Mouse (Mus musculus): ENCODE measurements at regions not wholly inside any gene's neighbourhood (a gene's known extent, or its start where the extent isn't known, plus 50 kb on each side); places are given as distances from the start of the nearest gene placed in this dataset.

GRCm38 (mm10) chr19:15047306-15047868 is 449.5 kb upstream of the Tle4 start:
- Histone ChIP-seq H3K27ac (no peak overlapping the region), H3K36me3 (no peaks in the 10 kb centered on the region), H3K4me2 (no peak overlapping the region), H3K27me3 (replicated peaks) (no peaks in the 10 kb centered on the region), H3K9ac (no peak overlapping the region), H3K4me3 (no peak overlapping the region), H3K4me1 (no peaks in the 10 kb centered on the region), H3K9me3 (replicated peaks) (no peaks in the 10 kb centered on the region)
- 65% methylated on average over 4 of the region's 4 CpGs for WGBS (ENCODE audit: insufficient replicate concordance)
- ATAC-seq = no peak

GRCm38 (mm10) chr19:15035554-15035953 is 437.7 kb upstream of the Tle4 start:
- H3K36me3 ChIP-seq = no peaks in the 10 kb centered on the region
- H3K9ac ChIP-seq = no peak overlapping the region
- no peaks in the 10 kb centered on the region for H3K9me3 ChIP-seq (replicated peaks)
- ATAC-seq = no peak
- no peak overlapping the region for H3K27ac ChIP-seq
- no peaks in the 10 kb centered on the region for H3K27me3 ChIP-seq (replicated peaks)
- no peak overlapping the region for H3K4me3 ChIP-seq
- no peaks in the 10 kb centered on the region for H3K4me1 ChIP-seq
- 23% methylated on average over 3 of the region's 3 CpGs for WGBS (ENCODE audit: insufficient replicate concordance)
- H3K4me2 ChIP-seq = no peak overlapping the region

GRCm38 (mm10) chr19:15033921-15034320 is 436.1 kb upstream of the Tle4 start:
- Histone ChIP-seq H3K27ac (no peak overlapping the region), H3K27me3 (replicated peaks) (no peaks in the 10 kb centered on the region), H3K36me3 (no peaks in the 10 kb centered on the region), H3K4me2 (no peak overlapping the region), H3K4me1 (no peaks in the 10 kb centered on the region), H3K9ac (no peak overlapping the region), H3K9me3 (replicated peaks) (no peaks in the 10 kb centered on the region), H3K4me3 (no peak overlapping the region)
- ATAC-seq = no peak
- WGBS (ENCODE audit: insufficient replicate concordance) = 66% methylated on average over 8 of the region's 8 CpGs

- Histone ChIP-seq H3K4me3 (no peak overlapping the region), H3K27me3 (replicated peaks) (no peaks in the 10 kb centered on the region), H3K27ac (no peak overlapping the region), H3K4me1 (no peaks in the 10 kb centered on the region), H3K4me2 (no peak overlapping the region), H3K9ac (no peak overlapping the region), H3K36me3 (no peaks in the 10 kb centered on the region), H3K9me3 (replicated peaks) (no peaks in the 10 kb centered on the region)
- WGBS (ENCODE audit: insufficient replicate concordance) = 64% methylated on average over 5 of the region's 5 CpGs
- no peak for ATAC-seq
Observed at GRCm38 (mm10) chr19:15033396-15033795, 435.5 kb upstream of the Tle4 start.

- Histone ChIP-seq H3K4me1 (no peaks in the 10 kb centered on the region), H3K4me2 (no peak overlapping the region), H3K9ac (no peak overlapping the region), H3K4me3 (no peak overlapping the region), H3K27ac (no peak overlapping the region), H3K36me3 (no peaks in the 10 kb centered on the region), H3K9me3 (replicated peaks) (no peaks in the 10 kb centered on the region), H3K27me3 (replicated peaks) (no peaks in the 10 kb centered on the region)
- no peak for ATAC-seq
- WGBS (ENCODE audit: insufficient replicate concordance) = 61% methylated on average over 9 of the region's 9 CpGs
Observed at GRCm38 (mm10) chr19:15032297-15032947, 434.6 kb upstream of the Tle4 start.

GRCm38 (mm10) chr19:15031483-15031882 is 433.6 kb upstream of the Tle4 start:
- no peak for ATAC-seq
- no peaks in the 10 kb centered on the region for H3K4me1 ChIP-seq

GRCm38 (mm10) chr19:15003596-15003995 is 405.7 kb upstream of the Tle4 start:
- H3K9me3 ChIP-seq (replicated peaks) = no peaks in the 10 kb centered on the region
- ATAC-seq = no peak
- H3K27me3 ChIP-seq (replicated peaks) = no peaks in the 10 kb centered on the region
- H3K4me2 ChIP-seq = no peak overlapping the region
- H3K9ac ChIP-seq = no peak overlapping the region
- 61% methylated on average over 3 of the region's 3 CpGs for WGBS (ENCODE audit: insufficient replicate concordance)
- no peak overlapping the region for H3K27ac ChIP-seq
- H3K4me1 ChIP-seq = no peaks in the 10 kb centered on the region
- H3K4me3 ChIP-seq = no peak overlapping the region
- no peaks in the 10 kb centered on the region for H3K36me3 ChIP-seq

More at GRCm38 (mm10) chr19:15031483-15031882, 433.6 kb upstream of the Tle4 start:
- Histone ChIP-seq H3K27me3 (replicated peaks) (no peaks in the 10 kb centered on the region), H3K27ac (no peak overlapping the region), H3K9ac (no peak overlapping the region), H3K4me3 (no peak overlapping the region), H3K4me2 (no peak overlapping the region), H3K9me3 (replicated peaks) (no peaks in the 10 kb centered on the region), H3K36me3 (no peaks in the 10 kb centered on the region)

GRCm38 (mm10) chr19:14993344-14993743 is 395.5 kb upstream of the Tle4 start:
- Histone ChIP-seq H3K4me2 (no peak overlapping the region), H3K27me3 (replicated peaks) (no peaks in the 10 kb centered on the region), H3K27ac (no peak overlapping the region), H3K9ac (no peak overlapping the region), H3K9me3 (replicated peaks) (no peaks in the 10 kb centered on the region), H3K4me3 (no peak overlapping the region), H3K4me1 (no peaks in the 10 kb centered on the region), H3K36me3 (no peaks in the 10 kb centered on the region)
- no peak for ATAC-seq
- WGBS (ENCODE audit: insufficient replicate concordance) = 61% methylated on average over 2 of the region's 2 CpGs

- H3K9me3 ChIP-seq (replicated peaks) = no peaks in the 10 kb centered on the region
- no peak overlapping the region for H3K27ac ChIP-seq
- H3K4me2 ChIP-seq = no peak overlapping the region
- WGBS (ENCODE audit: insufficient replicate concordance) = 23% methylated on average over 1 of the region's 1 CpGs
- no peaks in the 10 kb centered on the region for H3K4me1 ChIP-seq
- H3K4me3 ChIP-seq = no peak overlapping the region
- no peaks in the 10 kb centered on the region for H3K36me3 ChIP-seq
- ATAC-seq = no peak
- H3K9ac ChIP-seq = no peak overlapping the region
- no peaks in the 10 kb centered on the region for H3K27me3 ChIP-seq (replicated peaks)
Observed at GRCm38 (mm10) chr19:14970161-14970560, 372.3 kb upstream of the Tle4 start.

- no peaks in the 10 kb centered on the region for H3K36me3 ChIP-seq
- H3K4me2 ChIP-seq = no peak overlapping the region
- H3K9ac ChIP-seq = no peak overlapping the region
- H3K9me3 ChIP-seq (replicated peaks) = no peaks in the 10 kb centered on the region
- H3K4me3 ChIP-seq = no peak overlapping the region
- 56% methylated on average over 3 of the region's 3 CpGs for WGBS (ENCODE audit: insufficient replicate concordance)
- no peaks in the 10 kb centered on the region for H3K27me3 ChIP-seq (replicated peaks)
- H3K27ac ChIP-seq = no peak overlapping the region
- H3K4me1 ChIP-seq = no peaks in the 10 kb centered on the region
- ATAC-seq = no peak
Observed at GRCm38 (mm10) chr19:14968283-14968682, 370.4 kb upstream of the Tle4 start.

GRCm38 (mm10) chr19:14957727-14958126 is 359.9 kb upstream of the Tle4 start:
- Histone ChIP-seq H3K9me3 (replicated peaks) (no peaks in the 10 kb centered on the region), H3K4me2 (no peak overlapping the region), H3K27ac (no peak overlapping the region), H3K4me3 (no peak overlapping the region), H3K4me1 (no peaks in the 10 kb centered on the region), H3K9ac (no peak overlapping the region), H3K27me3 (replicated peaks) (no peaks in the 10 kb centered on the region), H3K36me3 (no peaks in the 10 kb centered on the region)
- WGBS (ENCODE audit: insufficient replicate concordance) = 86% methylated on average over 19 of the region's 19 CpGs
- no peak for ATAC-seq

GRCm38 (mm10) chr19:14957154-14957553 is 359.3 kb upstream of the Tle4 start:
- no peak for ATAC-seq
- WGBS (ENCODE audit: insufficient replicate concordance) = 60% methylated on average over 10 of the region's 10 CpGs
- Histone ChIP-seq H3K9me3 (replicated peaks) (no peaks in the 10 kb centered on the region), H3K4me2 (no peak overlapping the region), H3K9ac (no peak overlapping the region), H3K4me3 (no peak overlapping the region), H3K27ac (no peak overlapping the region), H3K36me3 (no peaks in the 10 kb centered on the region), H3K4me1 (no peaks in the 10 kb centered on the region), H3K27me3 (replicated peaks) (no peaks in the 10 kb centered on the region)

- no peaks in the 10 kb centered on the region for H3K4me1 ChIP-seq
- no peaks in the 10 kb centered on the region for H3K9me3 ChIP-seq (replicated peaks)
- no peaks in the 10 kb centered on the region for H3K27me3 ChIP-seq (replicated peaks)
- H3K4me2 ChIP-seq = no peak overlapping the region
- H3K4me3 ChIP-seq = no peak overlapping the region
- no peaks in the 10 kb centered on the region for H3K36me3 ChIP-seq
- no peak overlapping the region for H3K27ac ChIP-seq
- no peak overlapping the region for H3K9ac ChIP-seq
- WGBS (ENCODE audit: insufficient replicate concordance) = 31% methylated on average over 3 of the region's 3 CpGs
- no peak for ATAC-seq
Observed at GRCm38 (mm10) chr19:14956392-14956791, 358.5 kb upstream of the Tle4 start.

Measured in liver, embryonic 12.5 days (tissue).